Mouse (Mus musculus) heart, postnatal 0 days (tissue): ENCODE results near the gene Clns1a.

Experiments used
- CTCF ChIP-seq: IDR thresholded peaks from 2 replicates; pipeline ENCODE4 v1.5.1; 2016; ENCODE audit warnings: antibody characterized with exemption, control low read depth, low read depth
- EP300 ChIP-seq: IDR thresholded peaks from 2 replicates; pipeline ENCODE4 v1.6.1; 2016; ENCODE audit warnings: antibody characterized with exemption, low read depth

DNA sequence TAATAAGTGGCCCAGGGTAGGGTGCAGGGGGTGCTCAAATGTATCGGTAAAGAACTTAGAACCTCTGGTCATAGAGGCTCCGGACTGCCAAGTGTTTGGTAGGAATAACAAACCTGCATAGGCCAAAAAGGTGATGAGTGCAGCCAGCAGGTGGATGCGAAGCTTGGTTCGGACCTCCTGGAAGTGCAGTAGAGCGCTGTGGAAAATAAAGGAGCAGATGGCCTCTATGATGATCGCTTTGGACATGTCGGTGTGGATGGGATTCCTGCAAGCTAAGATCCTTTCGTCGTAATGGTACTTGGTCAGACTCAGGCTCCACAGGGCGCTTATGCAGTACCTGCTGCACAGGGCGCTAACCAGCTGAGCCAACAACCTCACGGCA, 40.8 kb downstream of the Clns1a start:
- TF ChIP-seq CTCF: no peak
- no peak for TF ChIP-seq EP300
